Mouse (Mus musculus) heart, postnatal 14 days (tissue): Measurements from ENCODE around the gene Slc25a29. TPM values are rescaled to one million over a fixed set of nuclear protein-coding genes. Genes with fewer than 3 reads are reported as not detected.

Experiments used
- DNase-seq, 2 experiments: peaks; one replicate each; pipeline ENCODE4 v3.0.0; 2021 to 2022
- intact Hi-C: fragments of 180-260 bp; cut with DNase I; formaldehyde crosslinking; loops from one replicate; pipeline ENCODE4 v1.15.1; 2025
- total RNA-seq, 2 experiments: library from RNA; stranded (reverse); gene quantifications; 2 replicates each; pipeline ENCODE4 v1.2.3; 2021

Slc25a29 gene
- total RNA-seq, 2 experiments from 2014 or later = 5.7 to 6.0 TPM

- no peak for DNase-seq
- intact Hi-C loops = no loop called here
Measured at GRCm38 (mm10) chr12:108835208-108835839, 359 bp downstream of the Slc25a29 start.

- intact Hi-C loops = no loop called here
- DNase-seq = no peak
Measured at GRCm38 (mm10) chr12:108834786-108835185, 897 bp downstream of the Slc25a29 start.

- intact Hi-C loops = no loop called here
- DNase-seq = no peak
Measured at GRCm38 (mm10) chr12:108834337-108834736, 1.3 kb downstream of the Slc25a29 start.

GRCm38 (mm10) chr12:108833408-108833807 is 2.3 kb downstream of the Slc25a29 start:
- no peak for DNase-seq
- intact Hi-C loops = no loop called here

- intact Hi-C loops = no loop called here
- DNase-seq = peak in 1 of 2 experiments; percentile 36
Measured at GRCm38 (mm10) chr12:108832851-108833250, 2.8 kb downstream of the Slc25a29 start.

- DNase-seq = peak; percentile 49 to 52
- intact Hi-C loops = no loop called here
Measured at GRCm38 (mm10) chr12:108831966-108832643, 3.6 kb downstream of the Slc25a29 start.

- no peak for DNase-seq
- intact Hi-C loops = no loop called here
Measured at GRCm38 (mm10) chr12:108830358-108830757, 5.3 kb downstream of the Slc25a29 start.

GRCm38 (mm10) chr12:108829636-108830035 is 6.0 kb downstream of the Slc25a29 start:
- intact Hi-C loops = loop anchor here (2.0 kb wide), 1 partner anchor 15 kb away; no protein-coding TSS in a partner anchor

GRCm38 (mm10) chr12:108827641-108828040 is 8.0 kb downstream of the Slc25a29 start:
- no peak for DNase-seq
- intact Hi-C loops = loop anchor here (2.0 kb wide), 1 partner anchor 13 kb away; no protein-coding TSS in a partner anchor

More at GRCm38 (mm10) chr12:108829636-108830035, 6.0 kb downstream of the Slc25a29 start:
- no peak for DNase-seq

- DNase-seq = no peak
- intact Hi-C loops = no loop called here
Measured at GRCm38 (mm10) chr12:108826958-108827535, 8.6 kb downstream of the Slc25a29 start.

- DNase-seq = no peak
- intact Hi-C loops = no loop called here
Measured at GRCm38 (mm10) chr12:108826282-108826957, 9.3 kb downstream of the Slc25a29 start.

GRCm38 (mm10) chr12:108825561-108826224 is 10.0 kb downstream of the Slc25a29 start:
- intact Hi-C loops = no loop called here
- no peak for DNase-seq

GRCm38 (mm10) chr12:108824225-108824874 is 11.3 kb downstream of the Slc25a29 start:
- intact Hi-C loops = no loop called here
- DNase-seq = no peak

- intact Hi-C loops = no loop called here
- DNase-seq = no peak
Measured at GRCm38 (mm10) chr12:108823036-108823435, 12.6 kb downstream of the Slc25a29 start.

GRCm38 (mm10) chr12:108820461-108820860 is 15.2 kb downstream of the Slc25a29 start:
- DNase-seq = no peak
- intact Hi-C loops = no loop called here

GRCm38 (mm10) chr12:108816569-108816968 is 19.1 kb downstream of the Slc25a29 start:
- intact Hi-C loops = no loop called here

GRCm38 (mm10) chr12:108814470-108814869 is 21.2 kb downstream of the Slc25a29 start:
- intact Hi-C loops = loop anchor here (2.0 to 5.0 kb wide), 2 partner anchors 14 to 78 kb away; partner anchors contain the start of genes Wars and Wdr25
- DNase-seq = no peak

More at GRCm38 (mm10) chr12:108816569-108816968, 19.1 kb downstream of the Slc25a29 start:
- no peak for DNase-seq

- intact Hi-C loops = loop anchor here (5.0 kb wide), 1 partner anchor 80 kb away; the partner anchor contains the start of genes Wars and Wdr25
- DNase-seq = no peak
Measured at GRCm38 (mm10) chr12:108812463-108812862, 23.2 kb downstream of the Slc25a29 start.

- intact Hi-C loops = loop anchor here (5.0 kb wide), 1 partner anchor 81 kb away; the partner anchor contains the start of genes Wars and Wdr25
- DNase-seq = peak in 1 of 2 experiments; percentile 36
Measured at GRCm38 (mm10) chr12:108811133-108811532, 24.6 kb downstream of the Slc25a29 start.
